Mouse (Mus musculus) liver (tissue): ENCODE measurements around the gene Rpl22.

Source experiments
- DNase-seq: peaks from one replicate; pipeline ENCODE4 v3.0.0-alpha.2; 2020; ENCODE audit warnings: mixed read lengths

Rpl22 gene

GRCm38 (mm10) chr4:152338419-152339292, 13.1 kb downstream of the Rpl22 start, which contains the start of gene Chd5:
Chd5 (plus strand) TSS chr4:152338651.
- DNase-seq, result no peak

- DNase-seq, result no peak
Measured at GRCm38 (mm10) chr4:152339293-152339790, 13.8 kb downstream of the Rpl22 start.

- DNase-seq, result peak; percentile 65
Measured at GRCm38 (mm10) chr4:152340584-152341284, 15.2 kb downstream of the Rpl22 start.

DNA sequence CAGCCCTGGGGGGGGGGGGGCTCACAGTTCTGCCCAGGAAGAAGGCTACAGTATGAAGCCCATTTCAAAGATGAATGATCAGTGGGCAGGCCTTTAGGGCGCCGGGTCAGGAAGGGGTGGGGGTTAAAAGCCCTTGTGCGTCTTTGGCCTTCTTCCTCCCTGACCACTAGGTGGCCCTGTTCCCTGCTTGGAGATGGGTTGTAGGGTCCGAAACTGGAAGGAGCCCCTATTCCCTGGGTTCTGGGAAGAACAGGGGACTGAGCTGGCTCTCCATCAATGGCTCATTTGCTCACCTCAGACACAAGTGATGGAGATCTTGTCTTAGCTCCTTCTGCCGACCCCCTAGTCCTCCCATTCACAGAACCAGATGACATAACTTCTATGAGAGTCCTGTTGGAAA, 17.8 kb downstream of the Rpl22 start:
- peak; percentile 25 for DNase-seq

DNA sequence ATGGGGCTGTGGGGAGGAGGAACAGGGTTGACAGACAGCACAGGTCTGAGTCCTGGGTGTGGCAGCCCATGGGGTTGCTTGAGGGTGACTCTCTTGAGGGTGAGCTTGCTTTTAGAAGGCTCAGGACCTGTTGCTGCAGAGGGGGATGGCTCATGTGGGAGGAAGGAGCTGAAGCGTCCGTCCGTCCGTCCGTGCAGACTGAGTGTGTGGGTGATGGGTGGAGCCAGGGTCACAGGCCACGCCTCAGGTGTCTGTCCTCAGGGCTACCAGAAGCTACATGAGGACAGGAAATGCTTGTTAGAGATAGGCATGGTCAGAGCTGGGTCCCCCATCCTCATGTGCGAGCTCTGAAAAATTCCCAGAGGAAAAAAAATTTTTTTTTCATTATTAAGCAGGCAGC, 19.1 kb downstream of the Rpl22 start:
- no peak for DNase-seq

DNA sequence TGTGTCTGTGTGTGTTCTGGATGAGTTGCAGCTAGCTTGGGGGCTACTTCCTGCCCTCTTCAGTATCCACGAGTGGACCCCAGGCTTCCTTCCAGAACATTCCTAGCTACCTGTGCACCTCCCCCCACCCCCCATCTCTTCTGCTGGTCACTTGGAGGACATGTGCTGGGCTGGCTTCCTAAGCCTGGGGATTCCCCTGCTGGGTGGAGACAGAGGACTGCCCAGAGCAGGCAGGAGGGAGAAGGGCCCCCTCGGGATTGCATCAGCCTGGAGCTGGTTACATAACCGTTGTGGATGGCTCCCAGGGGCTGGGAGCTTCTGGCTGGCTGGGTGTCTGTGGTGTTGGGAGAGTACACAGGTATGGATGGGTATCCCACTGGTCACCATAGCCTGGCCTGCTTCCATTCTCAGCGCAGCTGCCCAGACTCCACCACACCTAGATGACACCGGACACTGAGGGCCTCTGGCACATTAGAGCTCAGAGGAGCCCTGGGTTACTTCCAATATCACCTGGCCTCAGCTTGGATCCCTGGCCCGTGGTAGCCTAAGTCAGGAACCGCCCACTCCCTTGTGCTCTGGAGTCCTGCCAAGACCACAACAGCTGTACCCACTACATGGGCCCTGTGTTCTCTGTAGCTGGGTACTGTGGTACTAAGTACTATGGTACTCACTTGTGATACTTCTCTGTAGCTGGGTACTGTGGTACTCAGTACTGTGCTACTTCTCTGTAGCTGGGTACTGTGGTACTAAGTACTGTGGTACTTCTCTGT, 19.8 kb downstream of the Rpl22 start:
- peak; percentile 63 for DNase-seq

DNA sequence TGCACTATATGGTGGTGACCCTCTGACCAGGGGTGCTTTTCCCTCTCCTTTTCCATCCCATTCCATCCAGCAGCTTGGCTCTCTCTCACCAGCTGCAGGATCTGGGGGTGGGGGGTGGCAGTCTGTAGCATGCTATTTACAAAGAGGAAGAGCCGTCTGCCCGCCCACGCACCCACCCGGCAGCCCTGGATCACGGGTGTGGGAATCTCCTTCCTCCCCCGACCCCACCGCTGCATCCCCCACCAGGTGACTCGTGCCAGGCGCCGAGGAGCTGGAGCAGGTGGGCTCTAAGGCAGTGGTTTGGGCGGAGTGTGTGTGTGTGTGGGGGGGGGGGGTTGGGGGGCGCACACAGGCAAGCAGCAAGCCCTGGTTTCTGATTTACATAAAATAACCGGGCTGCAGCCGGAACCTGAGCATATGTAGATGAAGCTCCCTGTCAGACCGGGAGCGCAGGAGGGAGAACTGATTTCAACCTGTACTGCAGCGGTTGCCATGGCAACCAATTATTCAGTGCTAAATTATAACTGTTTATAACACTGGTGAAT, 24.4 kb downstream of the Rpl22 start:
- DNase-seq, result no peak

DNA sequence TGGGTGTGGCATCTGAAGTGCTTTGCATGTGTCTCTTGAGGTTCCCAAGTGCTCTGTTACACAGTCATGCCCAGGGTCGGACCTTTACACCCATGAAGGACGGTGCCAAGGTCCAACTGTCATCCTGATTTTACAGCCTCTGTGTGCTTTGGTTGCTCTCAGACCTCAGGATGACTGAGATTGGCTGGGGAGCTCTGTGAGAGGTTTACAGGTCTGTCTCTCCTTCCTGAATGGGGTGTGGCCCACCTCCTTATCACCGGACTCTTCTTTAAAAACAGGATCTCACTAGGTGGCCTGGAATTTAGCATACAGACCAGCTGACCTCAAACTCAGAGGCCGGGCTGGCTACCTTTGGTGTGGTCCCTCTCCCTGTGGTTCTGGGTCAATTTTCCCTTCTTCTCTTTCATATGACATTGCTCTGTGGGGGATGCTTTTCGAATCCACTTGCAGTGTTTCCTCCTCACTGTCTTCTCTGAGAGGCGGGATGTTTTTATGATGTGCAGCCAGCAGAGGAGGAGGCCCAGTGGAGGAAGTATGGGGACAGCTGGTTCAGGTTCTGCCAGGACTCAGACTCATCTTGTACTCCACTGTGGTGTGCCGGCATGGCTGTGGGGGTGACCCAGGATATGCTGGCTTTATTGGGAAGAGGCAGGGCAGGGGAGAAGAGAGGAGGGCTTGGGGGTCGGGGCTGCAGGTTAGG, 25.3 kb downstream of the Rpl22 start:
- no peak for DNase-seq

DNA sequence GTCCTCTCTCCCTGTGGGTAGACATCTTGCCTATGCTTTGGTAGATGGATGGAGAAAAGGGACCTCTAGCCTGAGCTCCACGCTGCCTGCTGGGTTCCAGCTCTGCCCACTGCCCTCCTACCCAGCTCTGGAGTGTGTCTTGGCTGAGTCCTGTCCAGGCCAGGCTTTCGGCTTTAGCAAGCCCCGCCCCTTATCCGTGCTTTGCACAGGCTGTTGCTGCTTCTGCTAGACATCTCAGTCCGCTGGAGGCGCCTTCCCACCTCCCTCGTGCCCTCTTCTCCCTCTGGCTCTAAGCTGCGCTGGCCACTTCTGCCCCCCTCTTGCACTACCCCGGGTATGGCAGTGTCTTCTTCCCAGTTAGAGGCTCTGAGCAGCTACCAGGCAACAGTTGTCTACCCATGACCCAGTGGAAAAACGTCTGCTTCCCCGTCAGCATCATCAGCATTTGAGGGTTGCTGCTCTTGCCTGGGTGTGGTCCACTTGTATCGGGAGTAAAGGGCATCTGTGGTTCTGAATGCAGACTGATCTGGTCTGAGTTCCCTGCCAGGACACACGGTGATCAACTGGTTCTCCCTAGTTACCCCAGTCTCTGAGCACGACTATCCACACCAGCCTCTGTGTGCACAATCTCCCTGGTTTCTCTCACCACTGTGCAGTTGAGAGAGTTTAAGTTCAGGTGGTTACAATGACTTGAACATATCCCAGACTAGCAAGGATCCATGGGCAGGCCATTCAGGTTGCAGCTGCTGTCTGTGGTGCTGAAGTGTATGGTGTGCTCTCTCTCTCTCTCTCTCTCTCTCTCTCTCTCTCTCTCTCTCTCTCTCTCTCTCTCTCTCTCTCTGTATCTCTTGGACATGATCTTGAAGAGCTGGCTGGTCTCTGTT, 26.1 kb downstream of the Rpl22 start:
- no peak for DNase-seq

DNA sequence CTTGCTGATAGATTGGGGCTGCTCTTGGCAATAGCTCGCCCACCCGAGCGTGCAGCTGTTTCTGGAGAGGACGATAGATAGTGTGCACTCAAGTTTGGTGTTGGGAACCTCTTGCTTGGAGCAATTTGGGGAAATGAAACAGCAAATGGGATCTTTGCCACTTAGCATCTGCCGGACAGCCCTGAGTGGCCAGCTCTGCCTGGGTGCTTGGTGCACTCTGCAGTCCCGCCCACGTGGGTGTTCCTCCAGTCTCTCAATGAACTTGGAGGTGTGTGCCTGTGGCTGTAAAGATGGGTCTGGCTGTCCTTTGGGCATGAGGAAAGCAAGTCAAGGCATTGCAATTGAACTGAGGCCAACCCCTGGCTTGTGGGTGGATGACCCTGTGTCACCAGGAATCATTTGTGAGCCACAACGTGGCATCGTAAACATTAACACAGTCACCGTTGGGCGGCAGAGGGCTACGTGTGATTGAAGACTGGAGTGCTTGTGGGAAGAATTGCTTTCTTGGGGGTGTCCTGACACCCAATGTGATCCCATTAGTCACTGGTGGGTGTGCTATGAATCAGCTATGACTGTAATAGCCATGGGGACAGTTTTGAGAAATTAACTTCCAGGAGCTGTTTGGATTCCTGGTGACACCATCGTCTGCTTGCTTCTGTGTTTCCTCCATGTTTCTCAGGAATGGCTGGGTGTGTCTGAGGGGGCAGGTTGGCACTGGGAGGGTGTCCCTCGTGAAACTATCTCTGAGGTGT, 28.5 kb downstream of the Rpl22 start:
- DNase-seq, result no peak

DNA sequence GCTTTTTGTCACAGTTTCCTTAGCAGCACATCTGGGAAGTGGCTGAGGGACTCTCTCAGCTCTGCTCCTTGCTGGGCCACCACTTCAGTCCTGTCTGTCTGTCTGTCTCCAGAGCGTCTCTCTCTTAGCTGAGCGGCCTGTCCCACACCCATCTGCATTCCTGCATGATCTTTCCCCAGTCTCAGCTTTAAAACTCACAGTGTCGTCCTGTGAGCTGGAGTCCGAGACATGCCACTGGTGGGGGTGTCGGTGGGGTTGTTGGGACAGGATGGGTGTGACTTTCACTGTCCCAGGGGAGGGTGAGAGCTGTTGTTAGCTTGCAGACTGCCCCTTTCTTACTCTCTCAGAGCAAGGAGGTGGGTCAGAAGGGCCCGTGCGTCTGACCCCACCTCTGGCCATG, 30.1 kb downstream of the Rpl22 start:
- no peak for DNase-seq

DNA sequence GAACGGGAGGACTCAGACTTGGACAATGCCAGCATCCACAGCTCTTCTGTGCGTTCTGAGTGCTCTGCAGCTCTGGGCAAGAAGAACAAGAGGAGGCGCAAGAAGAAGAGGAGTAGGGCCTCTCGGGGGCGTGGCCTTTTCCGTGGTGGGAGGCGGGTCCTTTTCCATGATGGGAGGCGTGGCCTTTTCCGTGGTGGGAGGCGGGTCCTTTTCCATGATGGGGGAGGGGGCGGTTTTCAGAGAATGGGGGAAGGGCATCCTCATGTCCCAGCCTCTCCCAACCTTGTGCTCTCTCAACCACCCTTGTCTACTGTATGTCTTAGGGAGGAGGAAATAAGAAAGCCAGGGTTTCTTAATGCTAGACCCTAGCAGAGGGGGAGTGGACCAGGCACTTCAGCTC, 34.2 kb downstream of the Rpl22 start:
- no peak for DNase-seq

DNA sequence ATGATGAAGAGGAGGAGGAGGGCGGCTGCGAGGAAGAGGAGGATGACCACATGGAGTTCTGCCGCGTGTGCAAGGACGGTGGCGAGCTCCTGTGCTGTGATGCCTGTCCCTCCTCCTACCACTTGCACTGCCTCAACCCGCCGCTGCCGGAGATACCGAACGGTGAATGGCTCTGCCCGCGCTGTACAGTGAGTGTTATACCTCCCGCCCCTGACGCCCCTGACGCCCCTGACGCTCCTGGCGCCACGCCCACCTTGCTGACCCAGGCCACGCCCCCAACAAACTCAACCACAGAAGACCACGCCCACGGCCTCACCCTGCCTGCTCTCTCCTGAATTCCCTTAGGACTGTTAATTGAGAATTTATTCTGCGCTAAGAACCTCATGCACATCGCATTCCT, 35.3 kb downstream of the Rpl22 start:
- peak; percentile 84 for DNase-seq

DNA sequence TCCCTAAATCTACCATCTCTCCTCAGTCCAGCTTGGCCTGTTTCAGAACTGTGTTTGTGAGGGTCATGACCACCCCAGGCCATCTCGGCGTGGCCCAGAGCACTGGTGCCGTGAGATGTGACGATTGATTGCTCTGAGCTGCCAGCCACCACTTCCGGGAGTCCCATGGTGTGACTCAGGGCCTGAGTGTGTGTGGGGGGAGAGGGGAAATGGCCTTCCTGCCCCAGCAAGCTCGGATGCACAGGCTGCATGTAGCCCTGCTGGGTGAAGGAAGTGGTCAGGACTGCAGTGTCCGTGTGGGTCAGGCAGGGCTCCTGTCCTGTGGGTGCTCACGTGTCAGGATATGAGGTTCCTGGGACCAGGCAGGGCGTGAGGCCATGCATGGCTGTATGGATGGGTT, 36.6 kb downstream of the Rpl22 start:
- DNase-seq, result no peak

DNA sequence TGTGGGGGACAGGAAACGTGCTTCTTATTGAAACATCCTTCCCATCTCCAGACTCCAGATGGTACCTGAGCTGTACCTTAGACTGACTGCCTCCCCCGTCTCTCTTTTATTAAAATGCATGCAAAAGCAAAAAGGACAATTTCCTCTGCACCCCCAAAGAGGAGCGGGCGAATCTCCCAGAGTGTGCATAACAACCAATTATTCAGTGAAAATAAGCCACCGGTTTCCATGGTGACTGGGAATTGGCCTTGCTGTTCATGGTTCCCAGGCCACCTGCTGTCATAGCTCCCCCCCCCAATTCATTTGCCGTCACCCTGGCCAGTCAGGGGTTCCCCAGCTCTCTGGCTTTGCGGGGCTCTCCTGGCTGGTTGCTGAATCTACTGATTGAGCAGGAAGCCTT, 39.7 kb downstream of the Rpl22 start:
- no peak for DNase-seq

GRCm38 (mm10) chr4:152382528-152383252, 57.1 kb downstream of the Rpl22 start:
- no peak for DNase-seq
